Mouse (Mus musculus) Patski (cell line): Measurements from ENCODE around the gene Mlst8. TPM values are rescaled to one million over a fixed set of nuclear protein-coding genes. Genes with fewer than 3 reads are reported as not detected.

Experiments used
- ATAC-seq: fragments of 100-300 bp; one replicate; pipeline ENCODE4 v1.8.0; 2021
- CTCF ChIA-PET: fragments of 350-600 bp; sonication (Branson Sonifier 250); formaldehyde crosslinking; loops from one replicate; lab custom pipeline; 2022; ENCODE audit warnings: inconsistent platforms; lab: Charles Lee
- POLR2A ChIA-PET: fragments of 350-600 bp; sonication (Branson Sonifier 250); formaldehyde crosslinking; loops from one replicate; lab custom pipeline; 2022; ENCODE audit warnings: antibody characterized with exemption, inconsistent platforms; lab: Charles Lee
- DNase-seq: peaks from one replicate; pipeline ENCODE4 v3.0.0-alpha.2; 2011; ENCODE audit warnings: low read depth, low spot score
- H3K27me3 ChIP-seq: fragments of 371-371 bp; one replicate; pipeline ENCODE4 v1.5.1; 2021
- CTCF ChIP-seq: fragments of 100-300 bp; IDR thresholded peaks from one replicate; pipeline ENCODE4 v1.5.1; 2021
- in situ Hi-C: fragments of 300-500 bp; cut with MboI; formaldehyde crosslinking; loops from 3 replicates; pipeline ENCODE4 v1.11.1; 2018; ENCODE audit warnings: low pct_unique_long_range_greater_than_20kb, mixed read lengths
- polyA plus RNA-seq: library from polyadenylated mRNA; unstranded; gene quantifications from one replicate; pipeline ENCODE4 v1.2.3, GENCODE M21; 2021

Gene Mlst8
- polyA plus RNA-seq: 23.1 TPM

DNA sequence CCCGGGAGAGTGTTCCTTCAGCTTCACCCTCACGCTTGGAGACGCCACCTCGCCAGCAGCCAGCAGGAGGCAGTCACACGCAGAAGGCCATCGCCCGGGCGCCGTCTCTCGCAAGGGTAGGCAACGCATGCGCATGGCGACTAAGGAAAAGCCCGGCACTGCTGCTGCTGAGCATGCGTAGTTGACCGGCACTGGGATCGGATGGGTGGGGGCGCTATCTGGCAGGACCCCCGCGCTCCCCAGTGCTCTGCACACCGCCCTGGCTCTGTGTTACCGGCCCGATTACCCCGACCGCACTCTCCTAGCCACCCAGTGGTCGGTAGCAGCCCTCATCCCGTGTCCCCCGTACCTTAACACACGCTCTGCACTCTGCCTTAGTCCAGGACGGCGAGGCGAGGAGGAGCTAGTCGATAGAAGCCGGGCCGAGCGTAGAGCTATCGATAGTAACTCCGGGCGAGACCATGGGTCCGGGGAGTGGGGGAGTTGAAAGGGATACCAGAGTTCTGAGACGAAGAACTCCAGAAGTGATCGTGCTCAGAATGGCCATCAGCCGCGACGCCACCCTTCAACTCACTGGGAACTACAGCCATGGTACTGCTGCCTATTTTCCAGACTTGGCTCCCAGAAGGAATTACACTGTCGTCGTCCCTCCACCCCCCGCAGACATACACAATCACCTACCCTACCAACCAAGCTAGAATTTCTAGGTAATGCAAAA, at the start of gene Mlst8:
Gene Mlst8, minus strand, starts transcription at position 416 of the 718 bp plus-strand sequence.
- POLR2A ChIA-PET: interaction anchor here (0.9 to 1.7 kb wide), 3 partner anchors 23 to 59 kb away, joined by 3 to 4 read pairs (median 3); partner anchors contain the start of gene Traf7
- peak; percentile 75 for ATAC-seq
- peak; percentile 82 for DNase-seq
- no peak for TF ChIP-seq CTCF
- in situ Hi-C loops: no loop called here
- CTCF ChIA-PET: interaction anchor here (0.6 to 2.5 kb wide), 20 partner anchors 8 to 155 kb away, joined by 3 to 11 read pairs (median 4); partner anchors contain the start of genes E4f1 and Pgp
- no peaks in the 10 kb centered on the region for H3K27me3 ChIP-seq

DNA sequence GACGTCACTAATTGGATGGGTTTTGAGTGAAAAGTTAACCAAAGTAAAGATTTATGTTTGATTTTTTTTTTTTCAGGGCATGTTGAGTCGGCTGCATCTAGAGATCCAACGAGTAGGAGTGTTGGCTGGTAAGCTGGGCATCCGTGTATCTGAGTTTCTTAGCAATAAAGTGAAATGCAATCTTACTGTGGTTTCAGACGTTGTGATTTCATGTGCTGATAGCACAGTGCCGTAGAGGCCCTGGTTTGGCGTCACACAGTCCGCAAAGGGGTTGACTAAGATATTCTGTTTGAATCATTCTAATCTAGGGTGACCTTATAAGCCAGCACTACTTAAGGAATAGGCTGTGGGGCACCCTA, 49.7 kb upstream of the Mlst8 start:
- CTCF ChIA-PET: no interaction called here
- TF ChIP-seq CTCF: no peak
- in situ Hi-C loops: loop anchor here (5.0 kb wide), 1 partner anchor 46 kb away; no protein-coding TSS in a partner anchor
- H3K27me3 ChIP-seq: no peaks in the 10 kb centered on the region
- POLR2A ChIA-PET: interaction anchor here (1.2 kb wide), 1 partner anchor 16 kb away, joined by 3 read pairs; no protein-coding TSS in a partner anchor
- DNase-seq (no peak), ATAC-seq (no peak)

DNA sequence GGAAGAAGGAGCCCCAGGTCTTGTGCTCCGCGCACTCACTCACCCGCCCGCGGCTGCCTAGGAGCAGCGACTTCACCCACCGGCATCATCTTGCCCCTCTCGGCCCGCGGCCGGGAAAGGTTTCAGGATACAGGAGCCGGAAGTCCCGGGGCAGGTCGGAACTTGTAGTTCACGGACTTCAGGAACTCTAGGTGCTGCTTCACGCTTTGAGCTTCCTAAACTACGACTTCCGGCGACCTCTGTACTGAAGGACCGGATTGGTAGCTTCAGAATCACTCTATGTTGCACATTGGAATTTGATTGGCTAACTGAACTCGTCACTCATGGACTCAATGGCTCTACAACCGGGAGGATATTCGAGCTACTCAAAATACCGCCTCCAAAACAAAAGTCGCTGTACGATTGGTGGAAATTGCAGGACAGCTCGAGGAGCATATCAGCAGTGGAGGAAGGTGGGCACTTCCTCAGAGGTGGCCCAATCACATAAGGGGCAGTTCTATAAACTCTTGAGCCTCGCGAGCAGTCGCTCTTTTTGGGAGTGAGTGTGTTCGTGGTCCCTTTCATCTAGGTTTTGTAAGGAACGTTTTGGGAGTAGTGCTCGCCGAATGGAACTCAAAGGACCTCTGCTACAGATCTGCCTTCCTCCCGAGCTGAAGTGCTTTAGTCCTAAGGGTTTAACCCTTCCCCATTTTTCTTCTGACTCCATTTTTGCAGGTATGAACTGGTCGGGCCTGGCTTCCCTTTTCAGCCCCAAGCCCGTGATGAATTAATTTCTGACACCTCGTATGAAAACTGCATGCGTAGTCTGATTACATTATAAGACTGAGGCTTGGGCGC, 49.1 kb upstream of the Mlst8 start, which contains the start of gene Traf7:
Gene Traf7, minus strand, starts transcription at position 216 of the 837 bp plus-strand sequence.
- ChIA-PET CTCF (interaction anchor here (1.0 to 1.3 kb wide), 5 partner anchors 11 to 141 kb away, joined by 3 to 6 read pairs (median 4); partner anchors contain the start of gene Zfp598), POLR2A (interaction anchor here (1.1 to 1.2 kb wide), 2 partner anchors 15 to 49 kb away, joined by 3 to 4 read pairs; partner anchors contain the start of gene Mlst8)
- DNase-seq: peak; percentile 99
- TF ChIP-seq CTCF: no peak
- peak; percentile 97 for ATAC-seq
- H3K27me3 ChIP-seq: no peaks in the 10 kb centered on the region
- in situ Hi-C loops: loop anchor here (5.0 kb wide), 1 partner anchor 46 kb away; no protein-coding TSS in a partner anchor

DNA sequence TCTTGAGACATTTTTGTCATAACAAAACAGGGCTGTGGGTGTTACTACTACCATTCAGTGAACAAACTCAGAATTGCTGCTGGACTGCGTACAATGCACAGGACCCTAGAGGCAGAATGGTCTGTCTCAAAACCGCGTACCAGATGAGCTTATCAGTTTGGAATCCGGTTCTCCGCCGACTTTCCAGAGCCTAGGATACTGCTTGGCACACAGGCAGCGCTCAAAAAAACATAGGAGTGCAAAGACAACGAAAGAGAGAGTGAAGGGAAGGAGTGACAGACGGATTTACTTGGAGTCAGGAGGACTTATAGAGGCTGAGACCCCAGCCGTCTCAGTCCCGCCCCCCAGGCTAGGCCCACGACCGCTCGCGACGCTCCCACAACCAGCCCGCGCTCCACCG, 48.4 kb upstream of the Mlst8 start:
- H3K27me3 ChIP-seq: no peaks in the 10 kb centered on the region
- in situ Hi-C loops: loop anchor here (5.0 kb wide), 1 partner anchor 45 kb away; no protein-coding TSS in a partner anchor
- TF ChIP-seq CTCF: no peak
- ChIA-PET CTCF (interaction anchor here (0.8 to 1.5 kb wide), 7 partner anchors 11 to 142 kb away, joined by 3 to 6 read pairs (median 4); partner anchors contain the start of genes Mlst8 and Zfp598), POLR2A (interaction anchor here (1.1 to 1.2 kb wide), 2 partner anchors 15 to 48 kb away, joined by 3 to 4 read pairs; partner anchors contain the start of gene Mlst8)
- DNase-seq: no peak
- peak; percentile 6 for ATAC-seq

DNA sequence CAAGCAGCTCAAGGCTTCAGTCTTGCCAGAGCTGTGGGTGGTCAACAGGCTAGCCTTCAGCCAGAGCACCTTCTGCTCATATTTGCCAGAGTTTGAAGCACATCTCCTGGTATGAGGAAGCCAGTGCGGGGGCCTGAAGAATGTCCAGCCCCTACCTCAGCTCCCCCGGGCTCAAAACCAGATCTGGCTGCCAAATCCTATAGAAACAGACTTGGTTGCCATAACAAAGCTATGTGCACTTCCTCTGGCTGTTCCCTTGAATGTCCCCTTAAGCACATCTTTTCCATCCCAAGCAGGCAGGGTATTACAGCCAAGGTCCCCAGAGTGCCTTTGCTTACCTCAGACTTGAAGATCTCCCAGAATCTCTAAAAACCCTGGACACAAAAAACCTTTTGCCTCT, 45.9 kb upstream of the Mlst8 start:
- in situ Hi-C loops: loop anchor here (5.0 kb wide), 1 partner anchor 42 kb away; no protein-coding TSS in a partner anchor
- DNase-seq (no peak), ATAC-seq (no peak)
- ChIA-PET POLR2A (no interaction called here), CTCF (interaction anchor here (1.8 to 1.9 kb wide), 2 partner anchors 14 to 46 kb away, joined by 5 to 9 read pairs; partner anchors contain the start of gene Mlst8)
- no peak for TF ChIP-seq CTCF
- H3K27me3 ChIP-seq: no peaks in the 10 kb centered on the region

DNA sequence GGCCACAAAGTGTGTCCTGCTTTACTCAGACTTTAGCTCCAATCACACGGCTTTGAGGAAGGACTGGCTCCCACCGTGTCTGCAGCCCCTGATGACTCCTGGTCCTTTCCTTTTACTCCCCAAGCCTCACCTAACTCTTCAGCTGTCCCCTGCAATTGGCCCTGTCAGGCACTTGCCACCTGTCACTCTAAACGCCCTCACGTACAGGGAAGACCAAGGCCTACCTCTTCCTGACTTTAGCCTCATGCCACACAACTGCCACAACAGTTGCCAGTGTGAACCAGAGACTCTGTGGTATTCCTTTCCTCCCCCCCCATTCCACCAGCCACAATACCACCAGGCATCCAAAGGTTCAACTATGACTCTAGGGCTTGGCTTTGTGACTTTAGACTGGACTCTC, 41.6 kb upstream of the Mlst8 start:
- no peak for ATAC-seq

DNA sequence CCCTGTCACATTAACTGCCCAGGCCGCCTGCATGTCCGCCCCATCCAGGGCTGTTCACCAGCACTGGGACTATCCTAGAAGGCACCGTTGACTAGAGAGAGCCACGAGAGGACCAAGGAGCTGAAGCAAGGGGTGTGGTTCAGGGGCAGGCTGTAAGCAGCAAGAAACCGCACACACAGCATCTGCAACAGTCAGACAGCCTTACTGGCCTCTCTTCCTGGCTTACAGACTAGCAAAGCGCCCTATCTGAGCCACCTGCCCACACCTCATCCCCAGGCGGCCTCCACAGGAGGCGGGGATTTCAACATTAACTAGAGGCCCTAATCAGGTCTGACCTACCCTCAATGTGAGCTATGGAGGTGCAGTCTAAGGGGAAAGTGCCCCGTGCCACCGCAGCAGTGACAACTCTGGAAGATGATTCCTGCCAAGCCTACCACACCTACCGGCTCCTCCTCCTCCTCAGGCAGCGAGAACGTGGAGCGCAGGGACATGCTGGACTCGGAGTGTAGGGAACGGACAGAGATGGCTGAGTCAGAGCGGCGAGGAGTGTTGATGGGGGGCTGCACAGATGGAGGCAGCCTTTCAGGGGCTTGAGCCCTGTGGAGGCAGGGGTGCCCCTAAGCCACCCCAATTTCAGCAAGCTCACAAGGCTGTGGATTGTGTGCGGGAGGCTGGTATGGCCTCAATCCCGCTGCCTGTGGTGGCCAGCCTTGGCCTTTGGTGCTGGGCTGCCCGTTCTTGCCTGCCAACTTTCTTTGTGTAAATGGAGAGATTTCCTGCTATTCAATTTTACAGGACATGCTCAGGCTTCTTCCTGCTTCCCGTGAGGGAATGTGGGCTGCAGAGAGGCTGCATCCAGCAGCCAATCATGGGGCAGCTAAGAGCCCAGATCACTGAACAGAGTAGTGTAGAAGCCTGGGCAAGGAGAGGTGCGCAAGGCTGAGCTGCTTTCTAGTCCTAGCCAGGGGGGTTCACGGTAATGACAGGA, 35.7 kb upstream of the Mlst8 start:
- TF ChIP-seq CTCF: no peak
- no peaks in the 10 kb centered on the region for H3K27me3 ChIP-seq
- ChIA-PET CTCF (interaction anchor here (2.0 kb wide), 1 partner anchor 35 kb away, joined by 10 read pairs; the partner anchor contains the start of gene Mlst8), POLR2A (interaction anchor here (1.3 kb wide), 1 partner anchor 7 kb away, joined by 7 read pairs; no protein-coding TSS in a partner anchor)
- in situ Hi-C loops: no loop called here
- ATAC-seq (no peak), DNase-seq (no peak)

More for the DNA sequence above, 41.6 kb upstream of the Mlst8 start:
- CTCF ChIA-PET: no interaction called here
- no peaks in the 10 kb centered on the region for H3K27me3 ChIP-seq
- no peak for DNase-seq
- POLR2A ChIA-PET: interaction anchor here (0.9 kb wide), 1 partner anchor 9 kb away, joined by 5 read pairs; no protein-coding TSS in a partner anchor
- in situ Hi-C loops: no loop called here
- no peak for TF ChIP-seq CTCF

DNA sequence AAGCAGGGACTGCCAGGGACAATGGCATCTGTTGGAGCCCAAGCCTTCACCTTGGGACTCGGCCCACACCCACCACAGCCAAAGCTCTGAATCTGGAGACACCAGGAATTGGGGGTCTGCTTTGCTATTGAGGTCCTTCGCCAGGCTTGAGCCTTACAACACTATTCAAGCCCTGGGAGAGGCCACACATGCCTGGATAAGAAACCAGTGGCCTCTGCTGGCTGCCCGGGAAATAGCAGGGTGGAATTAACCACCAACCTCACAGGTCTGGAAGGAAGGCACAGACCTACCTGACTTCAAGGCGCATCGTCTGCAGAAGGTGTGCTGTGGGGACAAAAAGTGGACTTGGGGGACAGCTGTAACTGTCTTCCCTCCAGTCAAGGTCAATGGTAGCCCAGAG, 34.7 kb upstream of the Mlst8 start:
- no peaks in the 10 kb centered on the region for H3K27me3 ChIP-seq
- ChIA-PET CTCF (interaction anchor here (1.0 to 2.0 kb wide), 4 partner anchors 9 to 34 kb away, joined by 4 to 10 read pairs (median 4); partner anchors contain the start of genes Mlst8 and Traf7), POLR2A (interaction anchor here (0.5 to 1.7 kb wide), 3 partner anchors 8 to 96 kb away, joined by 3 to 7 read pairs (median 3); partner anchors contain the start of gene Traf7)
- TF ChIP-seq CTCF: no peak
- ATAC-seq (no peak), DNase-seq (no peak)
- in situ Hi-C loops: no loop called here
